Mouse (Mus musculus) hindlimb bud, embryonic 11.5 days (tissue): ENCODE measurements around the gene Arhgap27.
"Not testable (repeated sequence)": the region's sequence is repeated elsewhere in the genome, so short reads cannot be mapped to it uniquely, and the experiment has no call there.

Experiments
- DNase-seq: peaks from one replicate; pipeline ENCODE4 v3.0.0-alpha.2; 2012; ENCODE audit warnings: low read depth, low spot score; ENCODE audit errors: extremely low spot score

Arhgap27 gene

GRCm38 (mm10) chr11:103309956-103310574, 53.4 kb downstream of the Arhgap27 start:
- no peak for DNase-seq

GRCm38 (mm10) chr11:103307910-103308309, 55.6 kb downstream of the Arhgap27 start:
- DNase-seq: no peak

GRCm38 (mm10) chr11:103304525-103304924, 59.0 kb downstream of the Arhgap27 start:
- DNase-seq: no peak

- DNase-seq: no peak
Observed at GRCm38 (mm10) chr11:103294772-103295171, 68.7 kb downstream of the Arhgap27 start.

GRCm38 (mm10) chr11:103294066-103294465, 69.4 kb downstream of the Arhgap27 start:
- DNase-seq: no peak

- DNase-seq: no peak
Observed at GRCm38 (mm10) chr11:103292890-103293287, 70.6 kb downstream of the Arhgap27 start.

GRCm38 (mm10) chr11:103292152-103292889, 71.2 kb downstream of the Arhgap27 start:
- DNase-seq: no peak

GRCm38 (mm10) chr11:103290841-103291240, 72.7 kb downstream of the Arhgap27 start:
- DNase-seq: not testable (repeated sequence)

GRCm38 (mm10) chr11:103288291-103288963, 75.1 kb downstream of the Arhgap27 start:
- DNase-seq: no peak

- no peak for DNase-seq
Observed at GRCm38 (mm10) chr11:103286910-103287309, 76.6 kb downstream of the Arhgap27 start.

- no peak for DNase-seq
Observed at GRCm38 (mm10) chr11:103285951-103286350, 77.5 kb downstream of the Arhgap27 start.

GRCm38 (mm10) chr11:103285276-103285675, 78.2 kb downstream of the Arhgap27 start:
- no peak for DNase-seq

- no peak for DNase-seq
Observed at GRCm38 (mm10) chr11:103281784-103282183, 81.7 kb downstream of the Arhgap27 start.
